Mouse (Mus musculus): ENCODE results near the gene C8g.

GRCm38 (mm10) chr2:25534178-25534865 is 32.8 kb upstream of the C8g start:
- TF ChIP-seq GATA1 (IDR thresholded peaks at IDR 0.05; ENCODE audit: low read length) (no peak), TAL1 (IDR thresholded peaks at IDR 0.05; ENCODE audit: low read length) (no peak)

Measured in erythroblast, embryonic 14.5 days (primary cell).